Mouse (Mus musculus): Measurements from ENCODE around the gene Npdc1. TPM values are rescaled to one million over a fixed set of nuclear protein-coding genes. Genes with fewer than 3 reads are reported as not detected.

The Npdc1 gene
- polyA plus RNA-seq, 1 experiment = 114 TPM

DNA sequence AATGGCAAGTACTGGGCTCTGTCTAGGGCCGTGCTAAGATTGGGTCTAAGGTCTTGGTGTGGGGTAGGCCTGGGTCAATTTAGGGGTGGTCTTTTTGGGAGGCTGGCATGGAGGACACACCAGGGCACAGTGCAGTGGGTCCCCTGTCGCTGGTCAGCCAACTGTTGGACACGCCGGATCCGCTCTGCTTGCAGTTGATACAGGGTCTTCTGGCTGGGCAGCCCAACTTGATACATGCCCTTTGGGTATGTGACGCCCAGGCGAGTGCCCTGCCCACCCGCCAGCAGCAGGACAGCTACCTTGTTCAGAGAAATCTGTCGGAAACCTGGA, 34.4 kb upstream of the Npdc1 start:
- no peaks in the 10 kb centered on the region for H3K79me2 ChIP-seq (ENCODE audit: control insufficient read depth, insufficient read depth)
- H3K36me3 ChIP-seq (ENCODE audit: control insufficient read depth, insufficient read depth) = peaks cover 3% of the 10 kb centered on the region
- H3ac ChIP-seq (ENCODE audit: control insufficient read depth, insufficient read length) = peak overlapping the region; percentile 17
- H3K4me2 ChIP-seq (ENCODE audit: low read depth) = peak overlapping the region; percentile 94
- no peaks in the 10 kb centered on the region for H3K27me3 ChIP-seq (ENCODE audit: control insufficient read depth, insufficient read depth, insufficient read length)
- TF ChIP-seq REST (IDR thresholded peaks at IDR 0.05; ENCODE audit: insufficient read depth, insufficient read length) (no peak), MAX (IDR thresholded peaks at IDR 0.05; ENCODE audit: low read depth) (no peak), E2F4 (IDR thresholded peaks at IDR 0.05; ENCODE audit: insufficient read depth) (no peak), SRF (IDR thresholded peaks at IDR 0.05; ENCODE audit: control insufficient read depth, insufficient read length, low read depth) (no peak), TCF12 (IDR thresholded peaks at IDR 0.05; ENCODE audit: insufficient read depth, poor library complexity, severe bottlenecking) (no peak), MYOG (IDR thresholded peaks at IDR 0.05; ENCODE audit: control insufficient read depth in 1 of 3, insufficient read depth in 1 of 3, insufficient read length in 2 of 3, low read depth in 2 of 3) (no peak), MYOD1 (IDR thresholded peaks at IDR 0.05; ENCODE audit: control insufficient read depth in 1 of 3, insufficient read length in 2 of 3, low read depth in 2 of 3) (no peak), POLR2AphosphoS2 (IDR thresholded peaks at IDR 0.05; ENCODE audit: insufficient read length, low read depth) (no peak), POLR2A (IDR thresholded peaks at IDR 0.05; ENCODE audit: insufficient read length, low read depth) (no peak), TCF3 (IDR thresholded peaks at IDR 0.05; ENCODE audit: insufficient read length, low read depth) (no peak)
- peak overlapping the region; percentile 43 for H3K4me3 ChIP-seq

DNA sequence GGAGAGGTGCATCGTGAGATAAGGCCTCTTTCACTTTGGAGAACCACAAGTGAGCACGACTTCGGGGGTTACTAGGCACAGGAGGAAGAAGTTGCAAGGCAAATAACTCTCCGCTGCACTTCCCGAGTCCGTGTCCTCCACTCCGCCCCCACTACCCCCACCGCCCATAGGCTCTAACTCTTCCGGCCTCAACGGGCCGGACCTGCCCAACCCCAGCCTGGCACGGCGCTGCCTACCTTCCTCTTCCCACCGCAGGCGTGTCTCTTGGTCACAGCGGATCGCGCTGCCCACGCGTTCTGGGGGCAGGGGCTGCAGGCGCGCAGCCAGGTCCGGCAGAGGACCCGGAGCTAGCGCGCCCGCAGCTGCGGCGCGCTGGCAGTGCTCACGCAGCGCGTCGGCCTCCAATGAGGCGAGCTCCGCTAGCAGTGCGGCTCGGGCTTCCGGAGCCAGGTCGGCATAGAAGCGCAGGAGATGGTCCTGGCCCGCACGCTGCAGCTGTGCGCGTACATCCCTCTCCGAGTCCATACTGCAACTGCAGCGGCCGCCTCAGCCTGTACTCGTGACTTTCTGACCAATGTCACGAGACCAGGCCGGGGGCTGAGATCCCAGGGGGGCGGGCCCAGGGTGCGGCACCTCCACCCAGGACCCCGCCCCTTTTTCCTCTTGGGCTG, 33.9 kb upstream of the Npdc1 start, which contains the start of gene Uap1l1:
TSS of gene Uap1l1 (minus strand) at position 592 of the 671 bp plus-strand sequence.
- peak; percentile 44 for TF ChIP-seq REST (IDR thresholded peaks at IDR 0.05; ENCODE audit: insufficient read depth, insufficient read length)
- peak in 2 of 3 experiments; percentile 40 to 53 for TF ChIP-seq MYOD1 (IDR thresholded peaks at IDR 0.05; ENCODE audit: control insufficient read depth in 1 of 3, insufficient read length in 2 of 3, low read depth in 2 of 3)
- TF ChIP-seq USF1 (IDR thresholded peaks at IDR 0.05; ENCODE audit: low read depth) = peak; percentile 67
- TF ChIP-seq CEBPB (IDR thresholded peaks at IDR 0.05; ENCODE audit: insufficient read depth, poor library complexity, severe bottlenecking) = no peak
- peak; percentile 39 for TF ChIP-seq TCF3 (IDR thresholded peaks at IDR 0.05; ENCODE audit: insufficient read length, low read depth)
- no peak for TF ChIP-seq SRF (IDR thresholded peaks at IDR 0.05; ENCODE audit: control insufficient read depth, insufficient read length, low read depth)
- peak; percentile 94 for TF ChIP-seq POLR2AphosphoS2 (IDR thresholded peaks at IDR 0.05; ENCODE audit: insufficient read length, low read depth)
- peak; percentile 97 for TF ChIP-seq POLR2A (IDR thresholded peaks at IDR 0.05; ENCODE audit: insufficient read length, low read depth)
- TF ChIP-seq TCF12 (IDR thresholded peaks at IDR 0.05; ENCODE audit: insufficient read depth, poor library complexity, severe bottlenecking) = no peak
- TF ChIP-seq E2F4 (IDR thresholded peaks at IDR 0.05; ENCODE audit: insufficient read depth) = no peak
- no peak for TF ChIP-seq MAX (IDR thresholded peaks at IDR 0.05; ENCODE audit: low read depth)
- TF ChIP-seq MYOG (IDR thresholded peaks at IDR 0.05; ENCODE audit: control insufficient read depth in 1 of 3, insufficient read depth in 1 of 3, insufficient read length in 2 of 3, low read depth in 2 of 3) = peak in 2 of 3 experiments; percentile 36 to 43
- Histone ChIP-seq H3K27me3 (ENCODE audit: control insufficient read depth, insufficient read depth, insufficient read length) (no peaks in the 10 kb centered on the region), H3K36me3 (ENCODE audit: control insufficient read depth, insufficient read depth) (peaks cover 3% of the 10 kb centered on the region), H3K4me3 (peak within 1 kb of the TSS; percentile 43), H3K79me2 (ENCODE audit: control insufficient read depth, insufficient read depth) (no peaks in the 10 kb centered on the region), H3ac (ENCODE audit: control insufficient read depth, insufficient read length) (peak within 1 kb of the TSS; percentile 17), H3K4me2 (ENCODE audit: low read depth) (peak within 1 kb of the TSS; percentile 94)

DNA sequence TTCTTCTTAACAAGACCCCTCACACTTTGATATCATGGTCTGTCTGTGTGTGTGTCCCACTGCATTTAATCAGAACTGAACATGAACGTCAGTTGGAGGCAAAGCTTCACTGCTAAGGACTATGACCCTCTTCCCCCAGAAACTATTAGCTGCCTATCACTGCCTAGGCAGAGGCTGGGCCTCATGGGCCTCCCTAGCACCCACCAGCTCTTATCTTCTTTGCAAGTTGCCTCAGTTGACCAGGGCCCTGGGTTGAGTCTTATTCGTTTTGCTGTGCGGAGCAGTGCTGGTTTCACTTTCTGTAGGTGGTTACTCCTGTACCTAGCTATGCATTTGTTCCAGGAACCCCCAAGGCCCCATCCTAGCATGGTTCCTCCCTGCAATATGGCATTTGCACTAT, 29.2 kb upstream of the Npdc1 start:
- Histone ChIP-seq H3K4me2 (ENCODE audit: low read depth) (no peak overlapping the region), H3K36me3 (ENCODE audit: control insufficient read depth, insufficient read depth) (no peaks in the 10 kb centered on the region), H3K27me3 (ENCODE audit: control insufficient read depth, insufficient read depth, insufficient read length) (no peaks in the 10 kb centered on the region), H3K4me3 (no peak overlapping the region), H3K79me2 (ENCODE audit: control insufficient read depth, insufficient read depth) (no peaks in the 10 kb centered on the region), H3ac (ENCODE audit: control insufficient read depth, insufficient read length) (no peak overlapping the region)
- TF ChIP-seq CEBPB (IDR thresholded peaks at IDR 0.05; ENCODE audit: insufficient read depth, poor library complexity, severe bottlenecking) = no peak
- TF ChIP-seq SRF (IDR thresholded peaks at IDR 0.05; ENCODE audit: control insufficient read depth, insufficient read length, low read depth) = no peak
- TF ChIP-seq E2F4 (IDR thresholded peaks at IDR 0.05; ENCODE audit: insufficient read depth) = no peak
- TF ChIP-seq POLR2A (IDR thresholded peaks at IDR 0.05; ENCODE audit: insufficient read length, low read depth) = no peak
- TF ChIP-seq MYOD1 (IDR thresholded peaks at IDR 0.05; ENCODE audit: control insufficient read depth in 1 of 3, insufficient read length in 2 of 3, low read depth in 2 of 3) = no peak
- TF ChIP-seq TCF12 (IDR thresholded peaks at IDR 0.05; ENCODE audit: insufficient read depth, poor library complexity, severe bottlenecking) = no peak
- TF ChIP-seq MAX (IDR thresholded peaks at IDR 0.05; ENCODE audit: low read depth) = no peak
- TF ChIP-seq REST (IDR thresholded peaks at IDR 0.05; ENCODE audit: insufficient read depth, insufficient read length) = no peak
- TF ChIP-seq USF1 (IDR thresholded peaks at IDR 0.05; ENCODE audit: low read depth) = no peak
- TF ChIP-seq TCF3 (IDR thresholded peaks at IDR 0.05; ENCODE audit: insufficient read length, low read depth) = no peak
- TF ChIP-seq POLR2AphosphoS2 (IDR thresholded peaks at IDR 0.05; ENCODE audit: insufficient read length, low read depth) = no peak
- TF ChIP-seq MYOG (IDR thresholded peaks at IDR 0.05; ENCODE audit: control insufficient read depth in 1 of 3, insufficient read depth in 1 of 3, insufficient read length in 2 of 3, low read depth in 2 of 3) = no peak

DNA sequence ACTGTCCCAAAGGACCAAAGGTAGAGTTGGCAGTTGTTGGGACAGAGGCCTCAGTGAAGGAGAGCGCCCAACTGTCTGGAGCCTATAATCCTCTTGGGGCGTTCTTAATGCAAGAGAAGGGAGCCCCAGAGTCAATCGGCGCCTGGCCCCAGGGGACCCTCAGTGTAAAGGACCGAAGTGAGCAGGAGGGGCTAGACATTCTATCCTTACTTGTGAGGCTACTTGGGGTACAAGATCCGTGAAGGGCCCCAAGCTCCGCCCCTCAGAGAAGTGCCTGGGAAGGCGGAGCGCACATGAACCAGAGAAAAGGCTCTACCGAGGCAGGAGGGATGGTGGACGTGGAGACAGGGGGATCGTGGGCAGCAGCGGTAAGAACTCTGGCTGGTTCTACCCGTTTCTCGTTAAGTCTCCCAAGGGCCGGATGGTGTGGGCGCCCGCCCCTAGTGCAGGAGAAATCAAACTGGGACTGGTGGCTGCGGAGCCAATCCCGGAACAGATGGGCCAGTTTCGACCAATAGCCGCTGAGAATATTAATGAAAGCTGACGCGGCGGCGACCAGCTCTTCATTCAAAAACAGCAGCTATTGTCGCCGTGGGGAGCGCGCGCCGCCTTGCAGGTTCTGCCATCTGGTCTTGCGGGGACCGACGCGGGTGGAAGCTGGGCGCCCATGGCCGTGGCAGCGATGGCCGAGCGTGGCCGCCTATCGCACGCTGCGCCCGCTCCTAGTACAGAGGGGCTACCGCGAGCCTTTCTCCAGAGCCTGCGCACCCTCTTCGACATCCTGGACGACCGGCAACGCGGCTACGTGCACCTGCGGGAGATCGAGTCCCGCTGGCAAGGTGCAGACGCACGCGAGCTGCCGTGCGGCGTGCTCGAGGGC, 27.1 kb upstream of the Npdc1 start, which contains the start of gene Sapcd2:
TSS of gene Sapcd2 (plus strand) at position 558 of the 880 bp plus-strand sequence.
- Histone ChIP-seq H3ac (ENCODE audit: control insufficient read depth, insufficient read length) (peak within 1 kb of the TSS; percentile 67), H3K4me2 (ENCODE audit: low read depth) (peak within 1 kb of the TSS; percentile 89), H3K27me3 (ENCODE audit: control insufficient read depth, insufficient read depth, insufficient read length) (no peaks in the 10 kb centered on the region), H3K36me3 (ENCODE audit: control insufficient read depth, insufficient read depth) (no peaks in the 10 kb centered on the region), H3K79me2 (ENCODE audit: control insufficient read depth, insufficient read depth) (no peaks in the 10 kb centered on the region), H3K4me3 (peak within 1 kb of the TSS; percentile 49)
- TF ChIP-seq TCF12 (IDR thresholded peaks at IDR 0.05; ENCODE audit: insufficient read depth, poor library complexity, severe bottlenecking) = no peak
- peak; percentile 14 for TF ChIP-seq REST (IDR thresholded peaks at IDR 0.05; ENCODE audit: insufficient read depth, insufficient read length)
- TF ChIP-seq POLR2A (IDR thresholded peaks at IDR 0.05; ENCODE audit: insufficient read length, low read depth) = peak; percentile 89
- TF ChIP-seq E2F4 (IDR thresholded peaks at IDR 0.05; ENCODE audit: insufficient read depth) = peak; percentile 93
- peak in 1 of 3 experiments; percentile 17 for TF ChIP-seq MYOG (IDR thresholded peaks at IDR 0.05; ENCODE audit: control insufficient read depth in 1 of 3, insufficient read depth in 1 of 3, insufficient read length in 2 of 3, low read depth in 2 of 3)
- no peak for TF ChIP-seq CEBPB (IDR thresholded peaks at IDR 0.05; ENCODE audit: insufficient read depth, poor library complexity, severe bottlenecking)
- no peak for TF ChIP-seq MAX (IDR thresholded peaks at IDR 0.05; ENCODE audit: low read depth)
- TF ChIP-seq POLR2AphosphoS2 (IDR thresholded peaks at IDR 0.05; ENCODE audit: insufficient read length, low read depth) = peak; percentile 73
- no peak for TF ChIP-seq TCF3 (IDR thresholded peaks at IDR 0.05; ENCODE audit: insufficient read length, low read depth)

Measured in myocyte (in vitro differentiated cells).